Mouse (Mus musculus) heart, embryonic 15.5 days (tissue): ENCODE measurements around the gene Tbx21. TPM values are rescaled to one million over a fixed set of nuclear protein-coding genes. Genes with fewer than 3 reads are reported as not detected.

Source experiments
- ATAC-seq: fragments of 200-750 bp; cut with Nextera tagmentation; replicated peaks from 2 replicates; pipeline ENCODE4 v1.8.0; 2017; ENCODE audit warnings: low read depth, moderate TSS enrichment; ENCODE audit not compliant: insufficient number of reproducible peaks, insufficient read depth, low FRiP score
- H3K27ac ChIP-seq: fragments of 300-500 bp; sonication (generic); 2 replicates; pipeline ENCODE4 v1.5.1; 2015; ENCODE audit warnings: mild to moderate bottlenecking, inconsistent platforms
- H3K27me3 ChIP-seq: fragments of 300-500 bp; sonication (generic); 2 replicates; pipeline ENCODE4 v1.6.1; 2015; ENCODE audit warnings: inconsistent platforms
- H3K36me3 ChIP-seq: fragments of 300-500 bp; sonication (generic); 2 replicates; pipeline ENCODE4 v1.6.1; 2015; ENCODE audit warnings: mild to moderate bottlenecking, inconsistent platforms
- H3K4me1 ChIP-seq: fragments of 300-500 bp; sonication (generic); replicated peaks from 2 replicates; pipeline ENCODE4 v1.6.1; 2015; ENCODE audit warnings: inconsistent platforms
- H3K4me2 ChIP-seq: fragments of 300-500 bp; sonication (generic); 2 replicates; pipeline ENCODE4 v1.6.1; 2015; ENCODE audit warnings: inconsistent platforms, mild to moderate bottlenecking, moderate library complexity
- H3K4me3 ChIP-seq: fragments of 300-500 bp; sonication (generic); 2 replicates; pipeline ENCODE4 v1.5.1; 2015; ENCODE audit warnings: mild to moderate bottlenecking, inconsistent platforms
- H3K9ac ChIP-seq: fragments of 300-500 bp; sonication (generic); 2 replicates; pipeline ENCODE4 v1.6.1; 2015; ENCODE audit warnings: mild to moderate bottlenecking, inconsistent platforms
- H3K9me3 ChIP-seq: fragments of 300-500 bp; sonication (generic); replicated peaks from 2 replicates; pipeline ENCODE4 v1.6.1; 2016; ENCODE audit warnings: inconsistent platforms
- WGBS: fragments of 180-500 bp; shearing (Covaris S2); methylation state at CpG from one replicate; pipeline ENCODE4 v1.1.7; 2015; ENCODE audit warnings: mixed read lengths; 5-methylcytosine and 5-hydroxymethylcytosine counted together
- microRNA-seq: library from miRNA; unstranded; fragments of <30 nt; microRNA quantifications from one replicate; pipeline ENCODE4, GENCODE M21; 2016
- polyA plus RNA-seq: library from polyadenylated mRNA; unstranded; fragments of >200 nt; fragmentation: Nextera tagmentation; extraction: Ambion mirVana; gene quantifications from 2 replicates; pipeline ENCODE4 v1.2.1, GENCODE M21; 2015

Gene Tbx21
- polyA plus RNA-seq, 1 experiment from 2014 or later = 0.05 TPM

- Histone ChIP-seq H3K27ac (no peak overlapping the region), H3K27me3 (no peaks in the 10 kb centered on the region), H3K9me3 (no peaks in the 10 kb centered on the region), H3K4me3 (peak overlapping the region; percentile 75; the same call in 1 of the 2 replicates), H3K4me2 (peak overlapping the region; percentile 86), H3K36me3 (peaks cover 36% of the 10 kb centered on the region), H3K9ac (no peak overlapping the region; the same call in 1 of the 2 replicates), H3K4me1 (peaks cover 24% of the 10 kb centered on the region)
- WGBS = 23% methylated on average over 11 of the region's 11 CpGs
- no peak for ATAC-seq
Measured at GRCm38 (mm10) chr11:97052219-97052646, 62.9 kb downstream of the Tbx21 start.

- H3K9me3 ChIP-seq = no peaks in the 10 kb centered on the region
- peaks cover 29% of the 10 kb centered on the region for H3K36me3 ChIP-seq
- H3K9ac ChIP-seq = peak overlapping the region; percentile 76
- 25% methylated on average over 13 of the region's 13 CpGs for WGBS
- peak overlapping the region; percentile 86 for H3K4me2 ChIP-seq
- peak overlapping the region; percentile 54 for H3K27ac ChIP-seq
- H3K27me3 ChIP-seq = no peaks in the 10 kb centered on the region
- no peak for ATAC-seq
- peak overlapping the region; percentile 75 for H3K4me3 ChIP-seq
- H3K4me1 ChIP-seq = peaks cover 24% of the 10 kb centered on the region
Measured at GRCm38 (mm10) chr11:97050944-97051586, 64.1 kb downstream of the Tbx21 start.

- Histone ChIP-seq H3K9me3 (no peaks in the 10 kb centered on the region), H3K36me3 (peaks cover 22% of the 10 kb centered on the region), H3K4me3 (peak within 1 kb of the TSS; percentile 75), H3K4me2 (peak within 1 kb of the TSS; percentile 86), H3K27ac (peak within 1 kb of the TSS; percentile 54), H3K27me3 (no peaks in the 10 kb centered on the region), H3K9ac (peak within 1 kb of the TSS; percentile 76), H3K4me1 (peaks cover 24% of the 10 kb centered on the region)
- WGBS = 5% methylated on average over 18 of the region's 18 CpGs
- peak; percentile 71 for ATAC-seq
Measured at GRCm38 (mm10) chr11:97050216-97050943, 64.8 kb downstream of the Tbx21 start, which contains the start of gene Osbpl7. TSS of gene Osbpl7 (plus strand) at chr11:97050628.

GRCm38 (mm10) chr11:97049492-97050085 is 65.5 kb downstream of the Tbx21 start:
- Histone ChIP-seq H3K4me3 (no peak overlapping the region), H3K4me1 (peaks cover 24% of the 10 kb centered on the region), H3K9me3 (no peaks in the 10 kb centered on the region), H3K36me3 (peaks cover 21% of the 10 kb centered on the region), H3K9ac (no peak overlapping the region; the same call in 1 of the 2 replicates), H3K27ac (no peak overlapping the region), H3K4me2 (no peak overlapping the region), H3K27me3 (no peaks in the 10 kb centered on the region)
- 78% methylated on average over 6 of the region's 6 CpGs for WGBS
- ATAC-seq = no peak

GRCm38 (mm10) chr11:97048090-97048650 is 67.0 kb downstream of the Tbx21 start:
- H3K4me3 ChIP-seq = no peak overlapping the region
- WGBS = 68% methylated on average over 8 of the region's 8 CpGs
- peaks cover 11% of the 10 kb centered on the region for H3K36me3 ChIP-seq
- no peaks in the 10 kb centered on the region for H3K27me3 ChIP-seq
- H3K9ac ChIP-seq = no peak overlapping the region
- no peak for ATAC-seq
- peaks cover 24% of the 10 kb centered on the region for H3K4me1 ChIP-seq
- H3K27ac ChIP-seq = no peak overlapping the region
- no peak overlapping the region for H3K4me2 ChIP-seq
- H3K9me3 ChIP-seq = no peaks in the 10 kb centered on the region

Small RNA genes within 50 kb of the gene (microRNA-seq; reads per million reads assigned to microRNA genes)
- gene Mir7235 = not detected
- gene Mir8103 = 1.5 reads per million

Other genes with a start within 250 kb of the Tbx21 start
- 45.2 and 58.7 TPM in 2 replicates for gene Cdk5rap3, start 198.8 kb downstream of the Tbx21 start, polyA plus RNA-seq
- 1.7 and 2.9 TPM in 2 replicates for gene Prr15l, start 187.2 kb downstream of the Tbx21 start, polyA plus RNA-seq
- gene Pnpo, start 171.3 kb downstream of the Tbx21 start, polyA plus RNA-seq = 65.2 and 74.8 TPM in 2 replicates
- gene Sp2, start 132.4 kb downstream of the Tbx21 start, polyA plus RNA-seq = 12.9 and 18.2 TPM in 2 replicates
- gene Sp6, start 101.9 kb downstream of the Tbx21 start, polyA plus RNA-seq = 0.09 and 0.15 TPM in 2 replicates
- 14.7 and 20.3 TPM in 2 replicates for gene Scrn2, start 85.4 kb downstream of the Tbx21 start, polyA plus RNA-seq
- 0.72 and 1.1 TPM in 2 replicates for gene Lrrc46, start 73.9 kb downstream of the Tbx21 start, polyA plus RNA-seq
- 61.1 and 67.3 TPM in 2 replicates for gene Mrpl10, start 73.8 kb downstream of the Tbx21 start, polyA plus RNA-seq
- 4.4 and 8.5 TPM in 2 replicates for gene Osbpl7, start 64.7 kb downstream of the Tbx21 start, polyA plus RNA-seq
- 4.7 and 6.5 TPM in 2 replicates for gene Tbkbp1, start 36.2 kb upstream of the Tbx21 start, polyA plus RNA-seq
- 29.5 and 31.4 TPM in 2 replicates for gene Kpnb1, start 72.5 kb upstream of the Tbx21 start, polyA plus RNA-seq
- gene Npepps, start 165.3 kb upstream of the Tbx21 start, polyA plus RNA-seq = 90.4 and 90.7 TPM in 2 replicates
- gene Mrpl45, start 200.4 kb upstream of the Tbx21 start, polyA plus RNA-seq = 53.4 and 54.4 TPM in 2 replicates
- 0.05 and 0.10 TPM in 2 replicates for gene Gpr179, start 236.7 kb upstream of the Tbx21 start, polyA plus RNA-seq
- 3.0 and 3.5 TPM in 2 replicates for gene Socs7, start 247.2 kb upstream of the Tbx21 start, polyA plus RNA-seq